Mouse (Mus musculus) activated CD4-positive, CD25-positive, alpha-beta regulatory T cell, adult 4 months (primary cell): ENCODE data around the gene Sec1. TPM values are rescaled to one million over a fixed set of nuclear protein-coding genes. Genes with fewer than 3 reads are reported as not detected.
"Not testable (repeated sequence)": the region's sequence is repeated elsewhere in the genome, so short reads cannot be mapped to it uniquely, and the experiment has no call there.

Source experiments
- ATAC-seq: one replicate; pipeline ENCODE4 v1.8.0; 2017
- polyA plus RNA-seq, 2 experiments: library from polyadenylated mRNA; unstranded; fragments of 100-300 nt; shearing (Covaris generic); gene quantifications; one replicate each; pipeline ENCODE4 v1.2.1; 2017

Gene Sec1
- polyA plus RNA-seq, 2 experiments from 2014 or later, result not detected

DNA sequence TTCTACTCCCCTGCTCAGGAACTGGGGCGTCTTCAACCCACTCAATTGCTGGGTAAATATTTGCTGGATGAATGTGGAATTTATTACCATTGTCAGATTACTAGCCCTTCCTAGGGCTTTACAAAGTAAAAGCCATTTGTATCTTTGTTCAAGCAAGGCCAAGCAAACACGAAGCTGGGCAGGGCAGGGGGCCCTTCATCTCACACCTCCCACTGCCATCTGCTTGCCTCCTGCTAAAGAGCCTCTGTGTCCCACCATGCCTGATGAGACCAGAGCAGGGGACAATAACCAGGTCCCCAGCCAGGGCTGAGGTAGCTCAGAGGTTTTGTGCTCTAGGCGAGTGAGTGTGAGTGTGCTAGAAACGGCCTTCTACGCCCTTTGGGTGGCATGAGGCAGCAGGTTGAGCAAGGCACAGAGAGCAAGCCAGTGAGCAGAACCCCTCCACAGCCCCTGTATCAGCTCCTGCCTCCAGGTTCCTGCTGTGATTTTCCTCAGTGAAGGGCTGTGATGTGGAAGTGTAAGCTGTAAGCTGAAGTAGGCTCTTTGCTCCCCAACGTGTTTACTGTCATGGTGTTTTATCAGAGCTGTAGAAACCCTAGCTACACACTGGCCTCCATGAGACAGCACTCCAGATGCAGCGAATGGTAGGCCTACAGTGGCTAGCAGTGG, 16.4 kb downstream of the Sec1 start:
- no peak for ATAC-seq

DNA sequence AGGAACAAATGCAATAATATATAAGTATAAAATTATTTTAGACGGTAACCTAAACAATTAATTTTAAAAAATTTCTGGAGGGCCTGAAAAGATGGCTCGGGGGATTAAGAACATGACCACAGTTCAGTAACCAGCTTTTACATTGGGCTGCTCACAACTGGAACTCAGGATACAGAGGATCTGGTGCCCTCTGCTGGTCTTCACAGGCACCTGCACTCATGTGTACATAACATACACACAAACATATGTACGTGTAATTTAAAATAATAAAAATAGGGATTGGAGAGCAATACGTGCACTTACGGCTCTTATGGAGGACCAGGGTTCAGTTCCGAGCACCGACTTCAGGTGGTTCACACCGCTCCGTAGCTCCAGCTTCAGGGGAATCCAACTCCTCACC, 25.3 kb downstream of the Sec1 start:
- no peak for ATAC-seq

DNA sequence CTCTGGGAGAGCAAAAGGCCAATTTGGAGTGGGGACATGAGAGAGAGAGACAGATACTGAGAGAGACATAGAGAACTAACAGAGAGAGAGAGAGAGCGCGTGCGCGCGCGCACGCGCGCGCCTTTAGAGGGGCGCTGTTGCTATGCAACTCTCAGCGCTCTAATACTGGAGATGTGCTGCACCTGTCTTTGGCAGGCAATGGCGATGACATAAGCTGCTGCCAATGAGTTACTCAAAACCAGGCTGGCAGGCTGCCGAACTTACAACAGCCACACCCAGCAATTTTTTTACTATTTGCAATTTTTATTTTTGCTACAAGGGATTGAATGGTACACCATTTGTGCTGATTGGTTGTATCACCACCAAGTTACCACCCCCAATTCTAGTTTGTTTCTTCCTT, 26.4 kb downstream of the Sec1 start:
- no peak for ATAC-seq

DNA sequence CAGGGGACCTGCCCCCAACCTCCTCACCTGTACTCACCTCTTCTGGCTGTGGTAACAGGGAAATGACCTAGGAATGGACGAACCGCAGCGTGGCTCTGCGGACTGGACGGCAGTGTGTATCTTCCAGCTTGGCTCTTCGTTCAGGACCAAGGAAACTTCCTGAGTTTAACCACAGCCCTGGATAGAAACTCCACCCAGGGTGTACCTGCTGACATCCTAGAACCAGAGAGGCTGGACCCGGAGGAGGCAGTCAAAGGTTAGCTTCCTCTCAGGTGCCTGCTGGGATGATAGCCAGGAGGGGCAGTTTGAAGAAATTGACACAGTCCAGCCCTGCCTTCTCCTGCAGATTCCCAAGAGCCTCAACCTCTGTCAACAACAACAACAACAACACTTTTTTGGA, 28.0 kb downstream of the Sec1 start, which contains the start of gene Fut2:
Gene Fut2, minus strand, starts transcription at position 234 of the 400 bp plus-strand sequence.
- no peak for ATAC-seq

DNA sequence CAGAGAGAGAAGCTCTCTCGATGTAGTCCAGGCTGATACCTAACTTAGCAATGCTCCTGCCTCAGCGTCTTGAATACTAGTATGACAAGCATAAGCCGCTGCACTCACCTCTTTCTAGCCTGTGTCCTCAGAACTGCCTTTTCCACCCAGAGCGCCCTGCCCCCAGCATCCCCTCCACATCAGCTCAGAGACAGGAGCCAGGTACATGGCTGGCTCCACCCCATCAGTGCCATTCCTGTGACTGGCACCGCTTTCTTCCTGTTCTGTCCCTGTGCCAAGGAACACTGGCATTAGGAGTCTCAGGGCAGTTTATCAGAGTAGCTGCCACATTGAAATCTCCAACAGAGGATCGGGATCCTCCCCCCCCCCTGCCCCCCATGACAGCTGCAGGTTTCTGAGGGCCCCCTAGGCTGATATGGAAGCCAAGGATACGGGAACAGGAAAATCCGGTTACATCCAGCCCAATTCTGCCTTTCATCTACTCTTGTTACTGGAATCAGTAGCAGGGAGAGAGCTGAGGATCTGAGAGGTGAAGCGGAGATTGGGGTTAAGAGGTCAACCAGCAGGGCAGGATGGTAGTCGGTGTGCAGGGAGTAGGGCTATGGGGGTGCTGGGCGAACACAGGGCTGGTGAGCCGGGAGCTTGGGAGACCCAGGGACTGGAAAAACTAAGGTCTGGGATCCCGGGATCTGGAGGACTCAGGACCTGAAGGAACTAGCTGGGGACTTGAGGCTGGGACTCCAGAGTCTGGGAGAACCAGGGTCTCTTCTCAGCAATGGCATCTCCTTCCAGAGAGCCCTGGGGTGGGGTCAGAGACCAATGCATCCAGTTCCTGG, 28.7 kb downstream of the Sec1 start:
- ATAC-seq, result no peak

DNA sequence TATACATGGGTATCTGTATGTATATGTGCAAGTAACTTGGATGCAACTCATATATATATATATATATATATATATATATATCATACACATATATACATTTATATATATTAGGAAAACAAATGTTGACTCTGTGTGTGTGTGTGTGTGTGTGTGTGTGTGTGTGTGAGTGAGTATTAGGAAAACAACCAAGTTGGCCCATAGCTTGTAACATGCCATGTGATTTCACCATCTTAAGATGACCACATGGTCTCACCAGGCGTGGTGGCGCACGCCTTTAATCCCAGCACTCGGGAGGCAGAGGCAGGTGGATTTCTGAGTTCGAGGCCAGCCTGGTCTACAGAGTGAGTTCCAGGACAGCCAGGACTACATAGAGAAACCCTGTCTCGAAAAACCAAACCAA, 32.5 kb downstream of the Sec1 start:
- ATAC-seq, result not testable (repeated sequence)

DNA sequence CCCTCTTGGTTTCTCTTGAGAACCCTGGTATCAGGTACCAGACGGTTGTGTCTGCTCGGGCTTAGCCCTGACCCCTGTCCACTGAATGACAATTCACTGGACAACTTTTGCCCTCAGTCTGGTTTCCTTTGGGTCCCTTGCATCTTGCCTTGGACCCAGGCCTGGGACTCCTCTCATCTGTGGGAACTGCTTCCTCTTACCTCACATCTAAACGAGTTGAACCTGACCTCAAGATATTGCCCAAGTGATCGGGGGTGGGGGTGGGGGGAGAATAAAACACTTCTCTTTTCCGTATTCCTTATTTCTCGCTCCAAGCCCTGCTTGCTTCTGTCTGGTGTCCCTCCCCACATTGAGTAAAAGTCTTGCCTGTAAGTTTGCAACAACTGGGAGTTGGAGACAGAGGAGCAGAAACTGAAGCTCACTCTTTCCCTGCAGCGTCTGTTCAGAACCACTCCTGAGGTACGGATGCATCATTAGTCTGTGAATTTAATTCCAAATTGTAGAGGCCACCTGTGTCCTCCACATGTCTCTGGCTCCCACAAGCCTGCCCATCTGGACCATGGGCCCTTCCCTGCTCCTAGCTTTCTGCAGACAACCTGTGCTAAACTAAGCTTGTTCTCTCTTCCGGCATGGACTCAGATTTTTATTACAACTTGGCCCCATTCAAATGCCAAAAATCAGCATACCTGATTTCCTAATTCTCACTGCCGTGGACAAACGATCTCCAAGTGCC, 33.3 kb downstream of the Sec1 start:
- no peak for ATAC-seq

DNA sequence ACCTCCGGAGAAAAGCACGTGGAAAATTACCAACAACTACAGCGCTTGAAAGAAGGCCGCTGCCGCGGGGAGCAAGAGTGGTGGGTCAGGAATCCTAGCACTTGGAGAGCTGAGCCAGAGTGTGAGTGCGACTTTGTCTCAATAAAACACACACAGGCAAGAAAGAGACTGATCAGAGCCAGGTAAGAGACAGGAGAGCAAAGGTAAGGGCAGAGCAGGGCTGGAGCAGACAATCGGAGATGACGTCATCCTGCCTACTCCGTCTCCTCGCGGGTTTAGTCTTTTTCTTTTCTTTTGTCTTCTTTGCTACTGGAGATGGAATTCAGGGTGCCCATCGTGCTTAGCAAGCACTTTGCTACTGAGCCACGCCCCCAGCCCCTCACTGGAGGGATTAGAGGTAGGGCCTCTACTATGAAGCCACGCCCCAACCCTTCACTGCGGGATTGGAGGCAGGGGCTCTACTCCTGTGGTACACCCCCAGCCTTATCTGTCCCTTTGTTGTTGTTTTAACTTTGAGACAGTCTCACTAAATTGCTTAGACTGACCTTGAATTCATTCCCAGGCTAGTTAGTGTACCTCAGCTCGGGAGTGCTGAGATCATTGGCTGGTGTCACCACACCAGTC, 39.7 kb downstream of the Sec1 start:
- no peak for ATAC-seq

DNA sequence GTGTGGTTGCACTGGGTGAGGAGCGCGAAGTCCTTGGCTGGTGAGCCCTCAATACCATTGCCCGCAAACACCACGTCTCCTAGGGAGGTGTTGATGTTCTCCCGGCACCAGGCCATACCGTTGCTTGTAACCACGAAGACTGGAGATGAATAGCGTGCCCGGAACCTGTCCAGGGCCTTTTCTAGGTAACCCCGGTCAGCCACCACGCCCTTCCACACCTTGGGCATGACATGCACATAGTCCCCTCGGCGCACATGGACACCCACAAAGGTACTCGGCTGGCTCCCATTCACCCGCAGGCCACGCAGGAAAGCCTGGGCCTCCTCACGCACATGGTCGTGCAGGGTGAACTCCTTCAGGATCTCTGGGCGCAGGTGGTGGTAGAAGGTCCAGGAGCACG, 43.7 kb downstream of the Sec1 start:
- not testable (repeated sequence) for ATAC-seq

DNA sequence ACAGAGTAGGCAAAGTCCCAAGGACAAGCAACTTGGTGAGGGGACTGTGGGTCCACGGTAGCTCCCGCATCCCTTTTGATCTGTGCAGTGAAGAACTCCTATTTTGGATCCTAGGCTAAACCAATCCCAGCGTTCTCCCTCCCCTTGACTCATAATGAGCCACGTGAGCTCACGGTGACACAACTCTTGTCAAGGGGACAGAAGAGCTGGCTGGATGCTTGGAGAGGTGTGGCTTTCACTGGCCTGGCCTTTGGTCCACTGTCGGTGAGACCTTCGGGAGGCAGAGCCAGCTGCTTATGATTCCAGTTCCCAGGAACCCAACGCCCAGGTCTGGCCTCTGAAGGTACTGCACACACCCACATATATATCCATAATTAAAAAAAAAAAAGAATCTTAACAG, 44.9 kb downstream of the Sec1 start:
- ATAC-seq, result no peak

DNA sequence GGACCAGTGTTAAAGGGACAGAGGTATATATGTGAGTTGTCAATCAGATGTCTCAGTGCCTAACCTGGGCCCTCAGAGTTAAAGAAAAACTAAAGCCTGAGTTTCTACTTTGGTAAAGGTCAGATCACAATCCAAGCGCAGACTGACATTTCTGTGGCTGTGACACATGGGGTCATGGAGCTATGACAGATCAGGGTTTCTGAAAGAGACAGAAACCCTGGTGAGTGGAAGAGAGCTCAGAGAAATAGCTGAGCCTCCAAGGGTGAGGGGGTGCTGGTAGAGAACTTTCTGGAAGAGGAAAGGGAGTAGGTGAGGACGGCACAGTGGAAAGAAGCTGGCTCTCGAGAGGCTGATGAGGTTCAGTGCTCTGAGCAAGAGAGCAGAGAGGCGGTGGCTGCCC, 47.5 kb downstream of the Sec1 start:
- ATAC-seq, result no peak

DNA sequence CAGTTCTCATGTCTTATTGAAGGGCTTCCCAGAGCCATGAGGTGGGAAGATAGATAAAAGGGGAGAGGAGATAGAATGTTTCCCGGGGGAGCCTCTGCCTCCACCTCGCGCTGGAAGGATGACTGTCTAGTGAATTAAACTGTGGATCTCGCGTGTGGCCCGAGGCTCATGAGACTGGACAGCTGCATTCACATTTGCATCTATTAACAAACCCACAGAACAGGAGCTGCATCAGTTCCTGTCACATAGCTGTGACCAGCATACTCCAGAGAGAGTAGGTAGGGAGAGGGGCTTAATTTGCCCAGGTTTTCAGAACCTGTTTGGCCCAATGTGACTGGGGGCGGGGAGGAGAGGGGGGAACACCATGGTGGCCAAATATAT, 48.6 kb downstream of the Sec1 start:
- ATAC-seq, result no peak

DNA sequence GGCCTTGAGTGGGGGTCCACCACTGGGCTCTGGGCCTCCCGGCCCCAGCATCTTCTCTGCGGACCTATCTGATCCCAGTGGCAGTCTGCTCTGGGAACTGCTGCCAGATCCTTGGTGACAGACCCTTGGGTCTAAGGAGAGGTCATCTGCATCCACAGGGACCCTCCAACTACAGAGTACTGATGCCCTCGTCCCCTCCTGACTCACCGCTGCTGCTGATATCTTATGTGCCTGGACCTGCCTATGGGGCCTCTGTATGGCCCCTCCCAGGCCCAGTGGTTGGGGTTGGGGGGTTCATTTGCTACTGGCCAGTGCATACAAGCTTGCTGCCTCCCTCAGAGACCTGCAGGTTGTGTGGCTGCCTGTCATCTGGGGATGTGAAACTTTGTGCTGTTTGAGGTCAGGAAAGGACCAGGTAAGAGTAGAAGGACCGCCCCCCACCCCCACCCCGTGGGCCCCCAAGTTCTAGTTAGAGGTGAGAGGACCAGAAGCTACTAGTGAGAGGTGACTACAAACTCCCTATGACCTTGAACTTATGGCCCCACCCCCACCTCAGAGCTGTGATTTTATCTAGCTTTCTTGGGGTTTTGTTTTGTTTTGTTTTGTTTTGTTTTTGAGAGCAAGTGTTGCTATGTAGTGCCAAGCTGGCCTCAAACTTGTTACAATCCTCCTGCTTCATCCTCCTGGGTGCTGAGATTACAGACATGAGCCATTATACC, 49.2 kb downstream of the Sec1 start:
- no peak for ATAC-seq

DNA sequence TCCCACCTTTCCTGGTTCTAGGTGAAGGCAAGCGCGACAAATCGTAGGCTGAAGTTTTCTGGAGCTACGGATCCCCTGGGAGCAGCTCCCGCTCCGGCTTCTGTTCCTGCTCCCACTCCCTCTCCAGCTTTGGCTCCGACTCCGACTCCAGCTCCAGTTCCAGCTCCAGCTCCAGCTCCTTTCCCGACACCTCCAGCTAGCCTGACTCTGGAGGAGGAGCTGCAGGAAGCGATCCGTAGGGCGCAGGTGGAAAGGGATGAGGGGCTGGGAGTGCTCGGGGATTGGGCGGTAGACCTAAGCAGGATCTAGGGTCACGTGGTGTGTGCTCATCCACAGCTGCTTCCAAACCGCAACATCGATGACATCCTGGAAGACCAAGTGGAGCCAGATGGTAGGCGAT, 50.0 kb downstream of the Sec1 start:
- no peak for ATAC-seq

DNA sequence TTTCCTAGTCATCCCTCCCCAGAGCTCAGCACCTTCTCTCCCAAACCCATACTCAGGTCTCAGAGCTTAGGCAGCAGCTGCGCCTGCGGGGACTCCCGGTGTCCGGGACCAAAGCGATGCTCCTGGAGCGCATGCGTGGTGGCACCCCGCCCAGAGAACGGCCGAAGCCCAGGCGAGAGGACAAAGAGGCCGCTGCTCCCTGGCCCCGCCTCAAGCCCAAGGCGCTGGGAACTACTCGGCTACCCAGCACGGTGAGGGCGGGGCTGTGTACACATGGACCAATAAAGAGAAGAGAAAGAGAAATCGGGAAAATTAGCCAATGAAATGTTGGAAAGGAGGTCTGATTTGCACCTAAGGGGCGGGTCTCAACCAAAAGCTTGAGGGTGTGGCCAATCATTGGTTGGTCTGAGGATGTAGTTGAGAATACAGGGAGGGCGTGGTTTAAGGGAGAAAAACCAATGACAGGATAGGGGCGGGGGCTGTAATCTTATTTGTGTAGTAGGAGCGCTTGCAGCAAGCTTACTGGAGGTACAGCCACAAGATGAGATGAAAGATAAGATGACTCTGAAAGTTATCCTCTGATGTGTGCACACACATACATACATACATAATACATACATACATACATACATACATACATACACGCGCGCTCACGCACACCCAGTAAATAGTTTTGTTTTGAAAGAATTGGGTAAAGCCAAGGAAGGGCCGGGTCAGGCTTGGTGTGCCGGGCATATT, 50.6 kb downstream of the Sec1 start:
- ATAC-seq, result peak; percentile 94

DNA sequence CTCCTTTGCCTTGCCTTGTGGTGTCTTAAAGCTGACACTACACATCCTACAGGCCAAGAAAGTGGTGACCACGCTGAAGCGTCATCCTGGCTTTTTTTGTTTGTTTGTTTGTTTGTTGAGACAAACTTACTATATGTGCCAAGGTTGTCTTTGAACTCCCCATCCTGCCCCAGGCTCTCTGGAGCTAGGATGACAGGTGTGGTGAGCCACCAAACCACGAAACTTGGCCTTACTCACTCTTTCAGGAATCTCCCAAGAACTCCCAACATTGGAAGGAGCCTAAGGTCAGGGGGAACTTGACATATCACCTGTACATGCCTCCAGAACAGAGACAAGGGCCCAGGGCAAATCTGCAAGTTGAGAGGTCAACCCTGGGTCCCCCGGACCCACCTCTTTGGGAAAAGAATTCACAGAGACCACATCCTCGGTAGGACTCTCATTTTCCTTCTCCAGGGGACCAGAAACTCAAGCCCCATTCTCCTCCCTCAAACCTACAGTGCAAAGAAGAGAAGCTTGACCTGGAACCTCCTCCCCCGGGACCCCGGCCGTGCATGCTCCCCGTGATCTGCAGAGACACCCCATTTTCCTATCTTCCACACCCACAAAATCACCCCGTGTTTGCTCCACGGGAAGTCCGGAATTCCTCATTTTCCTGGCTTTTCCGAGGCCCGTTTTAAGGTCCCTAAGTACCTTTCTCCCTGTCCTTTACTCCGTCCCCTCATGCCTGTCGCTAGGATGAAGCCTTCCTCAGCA, 51.5 kb downstream of the Sec1 start:
- ATAC-seq, result no peak

DNA sequence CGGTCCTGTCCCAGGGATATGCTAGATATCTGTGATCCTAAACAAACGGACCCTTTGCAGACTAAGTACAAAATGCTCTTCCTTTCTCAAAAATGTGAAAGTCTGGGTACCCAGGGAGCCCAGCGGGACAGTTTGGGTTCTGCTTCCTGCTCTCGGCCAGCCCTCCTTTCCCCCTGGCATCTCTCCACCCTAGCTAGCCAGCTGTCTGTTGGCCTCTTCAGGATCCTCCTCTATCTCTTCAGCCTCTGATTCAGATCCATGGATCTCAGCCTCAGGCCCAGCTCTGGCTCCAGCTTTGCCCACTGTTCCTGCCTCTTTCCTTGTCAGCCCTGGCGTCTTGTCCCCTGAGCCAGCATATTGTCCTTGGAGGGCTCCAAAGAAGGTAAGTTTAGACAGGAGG, 52.1 kb downstream of the Sec1 start:
- no peak for ATAC-seq

DNA sequence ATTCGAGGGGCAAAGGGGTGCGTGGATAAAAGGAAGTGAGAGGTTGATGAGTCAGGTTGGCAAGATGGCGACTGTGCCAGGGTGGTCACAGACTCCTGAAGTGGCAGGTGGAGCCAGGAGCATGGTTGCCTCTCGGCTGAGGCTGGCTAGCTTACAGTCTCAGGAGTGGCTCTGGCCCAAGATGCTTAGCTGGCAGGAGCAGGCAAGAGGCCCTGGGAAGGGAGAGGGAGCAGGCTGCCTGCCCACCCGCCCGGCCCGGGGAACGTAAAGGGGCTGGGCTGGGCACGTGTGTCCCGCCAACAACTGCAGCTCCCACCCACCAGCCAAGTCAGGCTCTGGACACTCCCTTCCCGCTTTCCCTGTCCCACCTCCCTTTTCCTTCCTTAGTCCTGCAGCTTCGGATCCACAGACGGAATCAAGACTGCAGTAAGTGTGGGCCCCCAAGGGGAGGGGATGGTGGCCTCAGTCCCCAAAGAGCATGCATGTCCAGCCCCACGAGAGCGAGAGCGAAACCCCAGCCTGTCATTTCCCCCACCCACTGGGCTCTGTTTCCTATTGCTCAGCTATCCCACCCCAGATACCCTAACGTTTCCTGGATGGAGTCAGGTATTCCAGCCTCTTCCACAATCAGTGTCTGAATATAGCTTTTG, 52.7 kb downstream of the Sec1 start:
- ATAC-seq, result no peak

DNA sequence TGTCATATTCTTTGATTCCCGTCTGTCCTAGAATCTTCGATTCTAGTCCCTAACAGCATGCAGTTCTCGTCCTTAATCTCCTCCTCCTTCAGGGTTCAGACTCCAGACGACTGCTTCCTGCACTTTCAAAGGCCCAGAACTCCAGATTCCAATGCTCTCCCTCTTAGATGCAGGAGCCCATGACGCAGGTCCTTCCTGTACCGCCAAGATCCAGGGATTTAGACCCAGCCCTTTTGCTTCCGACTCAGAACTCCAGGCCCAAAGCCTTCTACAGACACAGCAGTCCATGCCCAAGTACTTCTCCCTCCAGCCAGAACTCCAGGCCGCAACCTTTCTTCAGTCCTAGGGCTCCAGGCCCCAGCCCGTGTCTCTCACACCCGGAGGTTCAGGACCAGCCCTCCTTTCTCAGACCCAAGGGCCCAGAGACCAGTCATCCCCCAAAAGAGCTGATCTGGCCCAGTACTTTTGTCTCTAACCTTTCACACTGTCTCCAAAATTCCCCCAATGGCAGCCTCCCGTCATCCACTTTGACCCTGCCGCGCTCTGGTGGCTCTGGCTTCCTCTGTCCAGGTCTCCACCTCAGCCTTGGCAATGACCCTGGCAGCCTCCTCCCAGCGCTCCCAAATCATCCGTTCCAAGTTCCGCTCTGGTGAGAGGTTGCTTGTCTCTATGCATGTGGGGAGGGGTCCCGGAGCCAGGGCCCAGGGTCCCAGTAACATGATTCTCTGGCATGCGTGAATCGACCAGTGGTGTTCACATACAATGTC, 53.8 kb downstream of the Sec1 start:
- ATAC-seq, result no peak
